Mouse (Mus musculus): Measurements from ENCODE around the gene BC017158. TPM values are rescaled to one million over a fixed set of nuclear protein-coding genes. Genes with fewer than 3 reads are reported as not detected.
A peak's percentile ranks its signal among the peaks of the same experiment; 100 is the strongest.

Gene BC017158
- polyA plus RNA-seq, 1 experiment from 2014 or later: 9.9 TPM

- no peaks in the 10 kb centered on the region for H3K9me3 ChIP-seq (replicated peaks; ENCODE audit: control insufficient read depth, low read length)
- H3K4me3 ChIP-seq (ENCODE audit: low read depth, low read length): no peak overlapping the region
- DNase-seq (ENCODE audit: low spot score) (no peak), ATAC-seq (no peak)
- H3K9ac ChIP-seq (ENCODE audit: low read length): no peak overlapping the region
- H3K36me3 ChIP-seq (ENCODE audit: control insufficient read depth, insufficient read depth, low read length): no peaks in the 10 kb centered on the region
- no peak overlapping the region for H3K27ac ChIP-seq (ENCODE audit: low read depth, low read length)
- H3K4me2 ChIP-seq (ENCODE audit: low read length): no peak overlapping the region
- WGBS: 82% methylated on average over 3 of the region's 3 CpGs
- no peaks in the 10 kb centered on the region for H3K27me3 ChIP-seq (replicated peaks; ENCODE audit: control insufficient read depth, insufficient read depth, low read length)
- H3K4me1 ChIP-seq (ENCODE audit: control insufficient read depth, insufficient read depth, low read length): peaks cover 11% of the 10 kb centered on the region
These were observed 4.2 kb upstream of the BC017158 start for GRCm38 (mm10) chr7:128302151-128302550.

GRCm38 (mm10) chr7:128300952-128301351, 3.0 kb upstream of the BC017158 start:
- Histone ChIP-seq H3K27ac (ENCODE audit: low read depth, low read length) (no peak overlapping the region), H3K4me2 (ENCODE audit: low read length) (no peak overlapping the region), H3K9me3 (replicated peaks; ENCODE audit: control insufficient read depth, low read length) (no peaks in the 10 kb centered on the region), H3K27me3 (replicated peaks; ENCODE audit: control insufficient read depth, insufficient read depth, low read length) (no peaks in the 10 kb centered on the region), H3K9ac (ENCODE audit: low read length) (no peak overlapping the region), H3K4me1 (ENCODE audit: control insufficient read depth, insufficient read depth, low read length) (peaks cover 14% of the 10 kb centered on the region), H3K4me3 (ENCODE audit: low read depth, low read length) (no peak overlapping the region), H3K36me3 (ENCODE audit: control insufficient read depth, insufficient read depth, low read length) (no peaks in the 10 kb centered on the region)
- DNase-seq (ENCODE audit: low spot score): no peak
- 81% methylated on average over 3 of the region's 3 CpGs for WGBS
- ATAC-seq: no peak

GRCm38 (mm10) chr7:128298481-128299342, 742 bp upstream of the BC017158 start:
- no peaks in the 10 kb centered on the region for H3K36me3 ChIP-seq (ENCODE audit: control insufficient read depth, insufficient read depth, low read length)
- H3K9ac ChIP-seq (ENCODE audit: low read length): peak overlapping the region; percentile 86
- no peaks in the 10 kb centered on the region for H3K9me3 ChIP-seq (replicated peaks; ENCODE audit: control insufficient read depth, low read length)
- H3K27me3 ChIP-seq (replicated peaks; ENCODE audit: control insufficient read depth, insufficient read depth, low read length): no peaks in the 10 kb centered on the region
- H3K4me3 ChIP-seq (ENCODE audit: low read depth, low read length): peak overlapping the region; percentile 86; the same call in 1 of the 2 replicates
- H3K27ac ChIP-seq (ENCODE audit: low read depth, low read length): no peak overlapping the region
- WGBS: 55% methylated on average over 8 of the region's 8 CpGs
- peak overlapping the region; percentile 90 for H3K4me2 ChIP-seq (ENCODE audit: low read length)
- ATAC-seq (peak; percentile 40; the same call in 1 of the 2 replicates), DNase-seq (ENCODE audit: low spot score) (peak; percentile 88)
- H3K4me1 ChIP-seq (ENCODE audit: control insufficient read depth, insufficient read depth, low read length): peaks cover 14% of the 10 kb centered on the region

GRCm38 (mm10) chr7:128297291-128297616, 716 bp downstream of the BC017158 start:
- Histone ChIP-seq H3K4me3 (ENCODE audit: low read depth, low read length) (peak overlapping the region; percentile 86), H3K9me3 (replicated peaks; ENCODE audit: control insufficient read depth, low read length) (no peaks in the 10 kb centered on the region), H3K4me1 (ENCODE audit: control insufficient read depth, insufficient read depth, low read length) (peaks cover 14% of the 10 kb centered on the region), H3K27me3 (replicated peaks; ENCODE audit: control insufficient read depth, insufficient read depth, low read length) (no peaks in the 10 kb centered on the region), H3K27ac (ENCODE audit: low read depth, low read length) (0 out of 2 replicates have a peak overlapping the region, but pooled peaks have one; percentile 65), H3K4me2 (ENCODE audit: low read length) (peak overlapping the region; percentile 90), H3K36me3 (ENCODE audit: control insufficient read depth, insufficient read depth, low read length) (0 out of 2 replicates have a peak, but pooled peaks cover 3% of the 10 kb centered on the region), H3K9ac (ENCODE audit: low read length) (peak overlapping the region; percentile 86)
- WGBS: 34% methylated on average over 10 of the region's 10 CpGs
- DNase-seq (ENCODE audit: low spot score): no peak
- ATAC-seq: no peak

- Histone ChIP-seq H3K27me3 (replicated peaks; ENCODE audit: control insufficient read depth, insufficient read depth, low read length) (no peaks in the 10 kb centered on the region), H3K36me3 (ENCODE audit: control insufficient read depth, insufficient read depth, low read length) (0 out of 2 replicates have a peak, but pooled peaks cover 3% of the 10 kb centered on the region), H3K4me2 (ENCODE audit: low read length) (no peak overlapping the region), H3K4me3 (ENCODE audit: low read depth, low read length) (no peak overlapping the region), H3K4me1 (ENCODE audit: control insufficient read depth, insufficient read depth, low read length) (peaks cover 14% of the 10 kb centered on the region), H3K9me3 (replicated peaks; ENCODE audit: control insufficient read depth, low read length) (no peaks in the 10 kb centered on the region), H3K27ac (ENCODE audit: low read depth, low read length) (no peak overlapping the region), H3K9ac (ENCODE audit: low read length) (no peak overlapping the region)
- ATAC-seq (no peak), DNase-seq (ENCODE audit: low spot score) (no peak)
- WGBS: 65% methylated on average over 3 of the region's 3 CpGs
These were observed 1.5 kb downstream of the BC017158 start for GRCm38 (mm10) chr7:128296514-128296913.

- Histone ChIP-seq H3K4me1 (ENCODE audit: control insufficient read depth, insufficient read depth, low read length) (peaks cover 14% of the 10 kb centered on the region), H3K9ac (ENCODE audit: low read length) (no peak overlapping the region), H3K4me2 (ENCODE audit: low read length) (no peak overlapping the region), H3K27me3 (replicated peaks; ENCODE audit: control insufficient read depth, insufficient read depth, low read length) (no peaks in the 10 kb centered on the region), H3K27ac (ENCODE audit: low read depth, low read length) (no peak overlapping the region), H3K36me3 (ENCODE audit: control insufficient read depth, insufficient read depth, low read length) (0 out of 2 replicates have a peak, but pooled peaks cover 10% of the 10 kb centered on the region), H3K9me3 (replicated peaks; ENCODE audit: control insufficient read depth, low read length) (no peaks in the 10 kb centered on the region), H3K4me3 (ENCODE audit: low read depth, low read length) (no peak overlapping the region)
- DNase-seq (ENCODE audit: low spot score) (no peak), ATAC-seq (no peak)
- WGBS: 95% methylated on average over 10 of the region's 10 CpGs
These were observed 3.2 kb downstream of the BC017158 start for GRCm38 (mm10) chr7:128294785-128295184.

- no peaks in the 10 kb centered on the region for H3K9me3 ChIP-seq (replicated peaks; ENCODE audit: control insufficient read depth, low read length)
- H3K27me3 ChIP-seq (replicated peaks; ENCODE audit: control insufficient read depth, insufficient read depth, low read length): no peaks in the 10 kb centered on the region
- H3K9ac ChIP-seq (ENCODE audit: low read length): no peak overlapping the region
- H3K27ac ChIP-seq (ENCODE audit: low read depth, low read length): no peak overlapping the region
- H3K4me1 ChIP-seq (ENCODE audit: control insufficient read depth, insufficient read depth, low read length): no peaks in the 10 kb centered on the region
- H3K36me3 ChIP-seq (ENCODE audit: control insufficient read depth, insufficient read depth, low read length): peaks cover 25% of the 10 kb centered on the region; the same call in 1 of the 2 replicates
- 23% methylated on average over 9 of the region's 9 CpGs for WGBS
- no peak overlapping the region for H3K4me2 ChIP-seq (ENCODE audit: low read length)
- no peak overlapping the region for H3K4me3 ChIP-seq (ENCODE audit: low read depth, low read length)
- DNase-seq (ENCODE audit: low spot score) (peak; percentile 41), ATAC-seq (no peak)
These were observed 8.9 kb downstream of the BC017158 start for GRCm38 (mm10) chr7:128288923-128289544.

GRCm38 (mm10) chr7:128285060-128285459, 12.9 kb downstream of the BC017158 start:
- Histone ChIP-seq H3K27ac (ENCODE audit: low read depth, low read length) (no peak overlapping the region), H3K4me1 (ENCODE audit: control insufficient read depth, insufficient read depth, low read length) (no peaks in the 10 kb centered on the region), H3K9ac (ENCODE audit: low read length) (no peak overlapping the region), H3K9me3 (replicated peaks; ENCODE audit: control insufficient read depth, low read length) (no peaks in the 10 kb centered on the region), H3K36me3 (ENCODE audit: control insufficient read depth, insufficient read depth, low read length) (peaks cover 24% of the 10 kb centered on the region; the same call in 1 of the 2 replicates), H3K4me3 (ENCODE audit: low read depth, low read length) (no peak overlapping the region), H3K4me2 (ENCODE audit: low read length) (no peak overlapping the region), H3K27me3 (replicated peaks; ENCODE audit: control insufficient read depth, insufficient read depth, low read length) (no peaks in the 10 kb centered on the region)
- 92% methylated on average over 8 of the region's 8 CpGs for WGBS
- no peak for ATAC-seq
- no peak for DNase-seq (ENCODE audit: low spot score)

- H3K4me1 ChIP-seq (ENCODE audit: control insufficient read depth, insufficient read depth, low read length): no peaks in the 10 kb centered on the region
- no peaks in the 10 kb centered on the region for H3K27me3 ChIP-seq (replicated peaks; ENCODE audit: control insufficient read depth, insufficient read depth, low read length)
- H3K36me3 ChIP-seq (ENCODE audit: control insufficient read depth, insufficient read depth, low read length): peaks cover 28% of the 10 kb centered on the region; the same call in 1 of the 2 replicates
- H3K4me3 ChIP-seq (ENCODE audit: low read depth, low read length): no peak overlapping the region
- H3K4me2 ChIP-seq (ENCODE audit: low read length): no peak overlapping the region
- H3K27ac ChIP-seq (ENCODE audit: low read depth, low read length): no peak overlapping the region
- DNase-seq (ENCODE audit: low spot score) (no peak), ATAC-seq (no peak)
- H3K9ac ChIP-seq (ENCODE audit: low read length): no peak overlapping the region
- H3K9me3 ChIP-seq (replicated peaks; ENCODE audit: control insufficient read depth, low read length): no peaks in the 10 kb centered on the region
- 44% methylated on average over 5 of the region's 5 CpGs for WGBS
These were observed 13.9 kb downstream of the BC017158 start for GRCm38 (mm10) chr7:128284047-128284446.
